Mouse (Mus musculus) erythroid progenitor cell, adult 5-6 weeks (primary cell): ENCODE data around the gene E330009J07Rik. TPM values are rescaled to one million over a fixed set of nuclear protein-coding genes. Genes with fewer than 3 reads are reported as not detected.

Experiments used
- ATAC-seq: replicated peaks from 2 replicates; pipeline ENCODE4 v1.8.0; 2016; ENCODE audit warnings: moderate number of reproducible peaks, mild to moderate bottlenecking, moderate TSS enrichment, inconsistent platforms; ENCODE audit not compliant: poor library complexity, low FRiP score, severe bottlenecking
- total RNA-seq, 2 experiments: library from RNA; stranded (forward) in 1 of 2; stranded (reverse) in 1 of 2; fragments of 150-400 nt in 1 of 2; fragments of 186-747, 209-891 nt in 1 of 2; gene quantifications; 2 replicates each; pipeline versions ENCODE4 v1.2.3 to v1.2.4; 2015 to 2017; ENCODE audit warnings: low replicate concordance in 2 of 2

Gene E330009J07Rik
- total RNA-seq, 2 experiments from 2014 or later = 2.9 to 3.9 TPM

GRCm38 (mm10) chr6:40430878-40431277 is 5.1 kb downstream of the E330009J07Rik start:
- ATAC-seq = no peak

GRCm38 (mm10) chr6:40430251-40430650 is 5.7 kb downstream of the E330009J07Rik start:
- ATAC-seq = no peak

- no peak for ATAC-seq
Observed at GRCm38 (mm10) chr6:40429521-40429931, 6.4 kb downstream of the E330009J07Rik start.

- ATAC-seq = no peak
Observed at GRCm38 (mm10) chr6:40428696-40429095, 7.2 kb downstream of the E330009J07Rik start.

- ATAC-seq = no peak
Observed at GRCm38 (mm10) chr6:40427441-40427840, 8.5 kb downstream of the E330009J07Rik start.

- ATAC-seq = no peak
Observed at GRCm38 (mm10) chr6:40423774-40424173, 12.2 kb downstream of the E330009J07Rik start.

- ATAC-seq = no peak
Observed at GRCm38 (mm10) chr6:40423013-40423412, 12.9 kb downstream of the E330009J07Rik start.

- ATAC-seq = no peak
Observed at GRCm38 (mm10) chr6:40421099-40421498, 14.8 kb downstream of the E330009J07Rik start.

GRCm38 (mm10) chr6:40418386-40418785 is 17.5 kb downstream of the E330009J07Rik start:
- ATAC-seq = no peak

- ATAC-seq = no peak
Observed at GRCm38 (mm10) chr6:40415799-40416198, 20.1 kb downstream of the E330009J07Rik start.

- no peak for ATAC-seq
Observed at GRCm38 (mm10) chr6:40413565-40413964, 22.4 kb downstream of the E330009J07Rik start.

GRCm38 (mm10) chr6:40413046-40413445 is 22.9 kb downstream of the E330009J07Rik start:
- ATAC-seq = no peak

GRCm38 (mm10) chr6:40411085-40411484 is 24.9 kb downstream of the E330009J07Rik start:
- no peak for ATAC-seq

GRCm38 (mm10) chr6:40403640-40404285 is 32.2 kb downstream of the E330009J07Rik start:
- ATAC-seq = no peak

- no peak for ATAC-seq
Observed at GRCm38 (mm10) chr6:40402031-40402430, 33.9 kb downstream of the E330009J07Rik start.

GRCm38 (mm10) chr6:40393213-40393612 is 42.7 kb downstream of the E330009J07Rik start:
- no peak for ATAC-seq

- ATAC-seq = no peak
Observed at GRCm38 (mm10) chr6:40390975-40391374, 45.0 kb downstream of the E330009J07Rik start.

- no peak for ATAC-seq
Observed at GRCm38 (mm10) chr6:40388660-40389059, 47.3 kb downstream of the E330009J07Rik start.

- ATAC-seq = no peak
Observed at GRCm38 (mm10) chr6:40385682-40386081, 50.3 kb downstream of the E330009J07Rik start.

GRCm38 (mm10) chr6:40381908-40382307 is 54.0 kb downstream of the E330009J07Rik start:
- ATAC-seq = no peak

GRCm38 (mm10) chr6:40380181-40380580 is 55.8 kb downstream of the E330009J07Rik start:
- no peak for ATAC-seq

- no peak for ATAC-seq
Observed at GRCm38 (mm10) chr6:40371031-40371430, 64.9 kb downstream of the E330009J07Rik start.
